In the genomic region with DNA sequence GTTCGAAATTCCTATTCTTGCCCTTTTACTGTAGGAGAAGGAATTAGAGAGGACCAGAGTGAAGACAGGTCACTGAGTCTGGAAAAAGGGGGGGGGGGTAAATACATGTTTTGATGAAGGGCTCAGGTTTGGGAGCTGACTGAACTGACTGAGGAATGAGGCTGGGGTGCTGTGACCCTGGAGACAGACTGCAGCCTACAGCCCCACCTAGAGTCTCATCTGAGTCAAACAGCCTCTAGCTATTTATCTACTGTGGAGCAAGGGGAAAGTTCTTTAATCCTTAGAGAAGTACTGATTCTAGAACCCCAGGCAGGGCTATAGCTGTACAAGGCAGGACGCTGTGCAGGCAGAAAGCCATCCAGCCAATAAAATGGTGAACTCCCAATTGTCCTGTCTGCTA, we compare ENCODE assay signal across 15 mouse cellular contexts.
DNase-seq lines count a peak whose midpoint lies in the region; ATAC-seq and TF ChIP-seq lines count a peak whose summit lies in the region.
"Had no signal": no experiment of that assay in that cellular context is flagged by ENCODE, and none has a peak within 500 bp of the region (broad histone marks: within the 10 kb centered on the region; RNA-seq: fewer than 3 reads in every experiment).

No protein-coding gene starts in this region.

- H3K4me2 ChIP-seq in heart, embryonic 15.5 days: no peak overlapping the region
- no peak overlapping the region for H3K4me2 ChIP-seq in lung, embryonic 14.5 days
- no peak overlapping the region for H3K4me2 ChIP-seq in forebrain, postnatal 0 days (ENCODE audit: low read depth)
- H3K4me2 ChIP-seq: liver, embryonic 15.5 days; midbrain, embryonic 15.5 days had no signal

- H3K36me3 ChIP-seq in heart, embryonic 15.5 days: no peaks in the 10 kb centered on the region
- H3K36me3 ChIP-seq in heart, embryonic 10.5 days: no peaks in the 10 kb centered on the region
- no peaks in the 10 kb centered on the region for H3K36me3 ChIP-seq in lung, embryonic 14.5 days (ENCODE audit: insufficient read depth)
- H3K36me3 ChIP-seq in forebrain, postnatal 0 days (ENCODE audit: insufficient read depth): no peaks in the 10 kb centered on the region
- H3K36me3 ChIP-seq: liver, embryonic 15.5 days; midbrain, embryonic 15.5 days had no signal

- WGBS in heart, embryonic 15.5 days: 85% methylated on average over 2 of the region's 2 CpGs
- WGBS in heart, embryonic 10.5 days: 79% methylated on average over 2 of the region's 2 CpGs
- 70% methylated on average over 2 of the region's 2 CpGs for WGBS in lung, embryonic 14.5 days
- 72% methylated on average over 2 of the region's 2 CpGs for WGBS in forebrain, postnatal 0 days

- peak overlapping the region; percentile 97 for H3K27ac ChIP-seq in heart, embryonic 15.5 days
- H3K27ac ChIP-seq in heart, embryonic 10.5 days: no peak overlapping the region
- no peak overlapping the region for H3K27ac ChIP-seq in lung, embryonic 14.5 days (ENCODE audit: low read depth)
- no peak overlapping the region for H3K27ac ChIP-seq in forebrain, postnatal 0 days (ENCODE audit: low read depth, low read length)
- H3K27ac ChIP-seq: liver, embryonic 15.5 days; midbrain, embryonic 15.5 days had no signal

- TF ChIP-seq CTCF in lung, embryonic 14.5 days (IDR thresholded peaks at IDR 0.05; ENCODE audit: low read depth): peak; percentile 45; the same call in 1 of the 2 replicates
- TF ChIP-seq CTCF in forebrain, postnatal 0 days (IDR thresholded peaks at IDR 0.05; ENCODE audit: low read depth): peak; percentile 50

- no peak for ATAC-seq in heart, embryonic 15.5 days (replicated peaks; ENCODE audit: insufficient number of reproducible peaks, insufficient read depth, low FRiP score, low read depth)
- no peak for ATAC-seq in lung, embryonic 14.5 days (ENCODE audit: insufficient read depth)
- ATAC-seq in forebrain, postnatal 0 days: no peak
- ATAC-seq: midbrain, embryonic 15.5 days had no signal

- H3K9ac ChIP-seq in heart, embryonic 15.5 days: no peak overlapping the region
- no peak overlapping the region for H3K9ac ChIP-seq in lung, embryonic 14.5 days
- H3K9ac ChIP-seq in forebrain, postnatal 0 days: no peak overlapping the region
- H3K9ac ChIP-seq: liver, embryonic 15.5 days; midbrain, embryonic 15.5 days had no signal

- DNase-seq in heart, embryonic 10.5 days (ENCODE audit: low spot score): no peak
- DNase-seq in lung, embryonic 14.5 days: peak; percentile 47
- DNase-seq in lung, postnatal 36 days: no peak
- peak; percentile 53 for DNase-seq in NIH3T3 (ENCODE audit: low read depth)
- DNase-seq in forebrain, postnatal 0 days: no peak
- no peak for DNase-seq in right cerebral cortex, postnatal 4 days
- no peak for DNase-seq in layer of hippocampus, adult 11-12 months (ENCODE audit: low spot score)
- DNase-seq: adrenal gland, postnatal 10 days; cerebellum, adult 11 months; kidney, adult 9 months; layer of hippocampus, postnatal 36 days; right cerebral cortex, postnatal 25 days had no signal

- no peak overlapping the region for H3K4me3 ChIP-seq in heart, embryonic 15.5 days
- no peak overlapping the region for H3K4me3 ChIP-seq in heart, embryonic 10.5 days
- H3K4me3 ChIP-seq in lung, embryonic 14.5 days (ENCODE audit: low read depth, low read length): no peak overlapping the region
- H3K4me3 ChIP-seq in forebrain, postnatal 0 days (ENCODE audit: low read depth, low read length): no peak overlapping the region
- H3K4me3 ChIP-seq: liver, embryonic 15.5 days; midbrain, embryonic 15.5 days had no signal

- H3K4me1 ChIP-seq in heart, embryonic 15.5 days (replicated peaks): peaks cover 32% of the 10 kb centered on the region
- peaks cover 22% of the 10 kb centered on the region; the same call in 1 of the 2 replicates for H3K4me1 ChIP-seq in heart, embryonic 10.5 days
- peaks cover 5% of the 10 kb centered on the region; the same call in 1 of the 2 replicates for H3K4me1 ChIP-seq in lung, embryonic 14.5 days (ENCODE audit: insufficient read depth)
- no peaks in the 10 kb centered on the region for H3K4me1 ChIP-seq in forebrain, postnatal 0 days (ENCODE audit: insufficient read depth)
- H3K4me1 ChIP-seq: liver, embryonic 15.5 days; midbrain, embryonic 15.5 days had no signal

- no peaks in the 10 kb centered on the region for H3K27me3 ChIP-seq in heart, embryonic 15.5 days
- no peaks in the 10 kb centered on the region for H3K27me3 ChIP-seq in heart, embryonic 10.5 days (ENCODE audit: insufficient read depth, poor library complexity, severe bottlenecking)
- H3K27me3 ChIP-seq in lung, embryonic 14.5 days (ENCODE audit: insufficient read depth, low read length): no peaks in the 10 kb centered on the region
- no peaks in the 10 kb centered on the region for H3K27me3 ChIP-seq in forebrain, postnatal 0 days (ENCODE audit: insufficient read depth, low read length)
- H3K27me3 ChIP-seq: liver, embryonic 15.5 days; midbrain, embryonic 15.5 days had no signal

- no peaks in the 10 kb centered on the region for H3K9me3 ChIP-seq in heart, embryonic 15.5 days (replicated peaks)
- no peaks in the 10 kb centered on the region for H3K9me3 ChIP-seq in heart, embryonic 10.5 days
- H3K9me3 ChIP-seq in lung, embryonic 14.5 days (ENCODE audit: low read depth, low read length): no peaks in the 10 kb centered on the region
- no peaks in the 10 kb centered on the region for H3K9me3 ChIP-seq in forebrain, postnatal 0 days (ENCODE audit: low read length)
- H3K9me3 ChIP-seq: liver, embryonic 15.5 days; midbrain, embryonic 15.5 days had no signal

Comparison
In these comparisons a context has a peak if more than half of its experiments do, and no peak if none do; other contexts are left out.
1. DNase-seq: peak in lung, embryonic 14.5 days (single experiment) and NIH3T3 (single experiment); none in heart, embryonic 10.5 days (single experiment), lung, postnatal 36 days (single experiment), forebrain, postnatal 0 days (single experiment), right cerebral cortex, postnatal 4 days (single experiment) and layer of hippocampus, adult 11-12 months (single experiment).